Mouse (Mus musculus) heart, adult 8-10 months (tissue): Measurements from ENCODE around the gene Phgr1. TPM values are rescaled to one million over a fixed set of nuclear protein-coding genes. Genes with fewer than 3 reads are reported as not detected.
A peak's percentile ranks its signal among the peaks of the same experiment; 100 is the strongest.

Experiments
- DNase-seq: peaks from one replicate; pipeline ENCODE4 v3.0.0; 2022; ENCODE audit warnings: low spot score
- total RNA-seq, 4 experiments: library from RNA; stranded (reverse); gene quantifications; 2 replicates each; pipeline ENCODE4 v1.2.4; 2022

Phgr1 gene
- total RNA-seq, 4 experiments from 2014 or later, result not detected

GRCm38 (mm10) chr2:118813981-118814836, 41.6 kb downstream of the Phgr1 start, which contains the start of gene Knstrn:
Gene Knstrn (plus strand): TSS chr2:118814003.
- peak; percentile 89 for DNase-seq

- DNase-seq, result no peak
Measured at GRCm38 (mm10) chr2:118822800-118823199, 50.2 kb downstream of the Phgr1 start.

- DNase-seq, result no peak
Measured at GRCm38 (mm10) chr2:118824396-118824795, 51.8 kb downstream of the Phgr1 start.

Other genes starting within 250 kb of the Phgr1 start
- 1 to 10 TPM; 2.8 to 9.8 (median 7.7) TPM for gene Bmf, start 223.1 kb upstream of the Phgr1 start, total RNA-seq
- gene Bub1b, start 174.6 kb upstream of the Phgr1 start, total RNA-seq, result under 1 TPM; 0.56 to 0.94 (median 0.60) TPM
- 10 to 100 TPM in 3 of 4 experiments, 1 to 10 TPM in 1; 7.5 to 13.4 (median 11.4) TPM for gene Pak6, start 109.5 kb upstream of the Phgr1 start, total RNA-seq
- gene Ankrd63, start 68.8 kb upstream of the Phgr1 start, total RNA-seq, result 1 to 10 TPM; 1.0 to 3.1 (median 1.7) TPM
- gene Plcb2, start 44.3 kb upstream of the Phgr1 start, total RNA-seq, result 1 to 10 TPM; 2.2 to 3.3 (median 2.5) TPM
- 10 to 100 TPM; 33.0 to 45.2 (median 33.9) TPM for gene Inafm2, start 27.0 kb upstream of the Phgr1 start, total RNA-seq
- 10 to 100 TPM; 24.6 to 38.6 (median 29.6) TPM for gene Ccdc9b, start 10.1 kb upstream of the Phgr1 start, total RNA-seq
- under 1 TPM in 3 of 4 experiments, not detected in 1; 0.09 to 0.14 (median 0.09) TPM for gene Disp2, start 7.0 kb downstream of the Phgr1 start, total RNA-seq
- 1 to 10 TPM in 2 of 4 experiments, under 1 TPM in 2; 0.22 to 1.1 (median 0.79) TPM for gene Knstrn, start 41.2 kb downstream of the Phgr1 start, total RNA-seq
- gene Ivd, start 89.2 kb downstream of the Phgr1 start, total RNA-seq, result 100 to 1,000 TPM; 383 to 490 (median 481) TPM
- gene Bahd1, start 127.6 kb downstream of the Phgr1 start, total RNA-seq, result 10 to 100 TPM; 14.0 to 21.2 (median 15.9) TPM
- 1 to 10 TPM; 5.7 to 9.2 (median 8.4) TPM for gene Chst14, start 153.7 kb downstream of the Phgr1 start, total RNA-seq